24 mouse cellular contexts compared by ENCODE assay signal in the genomic region with DNA sequence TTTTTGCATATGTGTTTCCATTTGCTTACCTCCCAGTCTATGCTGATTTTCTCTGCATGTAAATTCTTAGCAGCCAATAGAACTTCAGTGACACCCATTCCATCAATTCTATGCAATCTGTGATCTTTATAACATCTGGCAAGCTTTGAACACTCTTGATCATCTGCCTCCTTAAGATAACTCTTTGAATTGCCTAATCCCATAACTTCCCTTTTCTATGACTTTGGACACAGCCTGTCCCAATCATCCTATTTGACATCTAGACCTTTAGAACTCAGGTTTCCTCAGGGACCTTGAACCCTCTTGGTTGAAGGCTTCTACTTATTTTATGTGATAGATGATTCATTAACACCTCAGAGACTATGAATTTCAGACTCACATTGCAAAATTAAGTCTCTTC.
"Had no signal": no experiment of that assay in that cellular context is flagged by ENCODE, and none has a peak within 500 bp of the region (broad histone marks: within the 10 kb centered on the region; RNA-seq: fewer than 3 reads in every experiment).

No protein-coding gene starts in this region.

- H3K4me3 ChIP-seq: heart, embryonic 10.5 days; heart, embryonic 12.5 days; hindbrain, embryonic 10.5 days; hindbrain, embryonic 12.5 days; intestine, embryonic 15.5 days; layer of hippocampus, adult 2 months; limb, embryonic 13.5 days; limb, embryonic 15.5 days; liver, embryonic 13.5 days had no signal

- H3K27ac ChIP-seq: heart, embryonic 10.5 days; hindbrain, embryonic 10.5 days; hindbrain, embryonic 12.5 days; hindbrain, embryonic 14.5 days; intestine, embryonic 15.5 days; layer of hippocampus, adult 2 months; limb, embryonic 13.5 days; limb, embryonic 15.5 days; liver, embryonic 13.5 days had no signal

- H3K4me1 ChIP-seq: heart, embryonic 10.5 days; heart, embryonic 12.5 days; hindbrain, embryonic 10.5 days; hindbrain, embryonic 12.5 days; intestine, embryonic 15.5 days; limb, embryonic 13.5 days; limb, embryonic 15.5 days; liver, embryonic 13.5 days had no signal

- H3K4me2 ChIP-seq: heart, embryonic 12.5 days; hindbrain, embryonic 12.5 days; hindbrain, embryonic 14.5 days; intestine, embryonic 15.5 days; limb, embryonic 13.5 days; limb, embryonic 15.5 days; liver, embryonic 13.5 days had no signal

- H3K9ac ChIP-seq: heart, embryonic 12.5 days; hindbrain, embryonic 12.5 days; hindbrain, embryonic 14.5 days; intestine, embryonic 15.5 days; limb, embryonic 13.5 days; limb, embryonic 15.5 days; liver, embryonic 13.5 days had no signal

- ATAC-seq: hindbrain, embryonic 16.5 days; inflammation-experienced regulatory T-cells, adult 6 months; intestine, embryonic 15.5 days; intestine, postnatal 0 days had no signal

- H3K27me3 ChIP-seq: heart, embryonic 12.5 days; hindbrain, embryonic 12.5 days; intestine, embryonic 15.5 days; limb, embryonic 13.5 days; limb, embryonic 15.5 days; liver, embryonic 13.5 days had no signal

- H3K36me3 ChIP-seq: heart, embryonic 10.5 days; heart, embryonic 12.5 days; hindbrain, embryonic 10.5 days; hindbrain, embryonic 12.5 days; intestine, embryonic 15.5 days; limb, embryonic 13.5 days; limb, embryonic 15.5 days; liver, embryonic 13.5 days had no signal

- DNase-seq: gastrocnemius, postnatal 14 days; gastrocnemius, postnatal 36 days; heart, adult 18-20 months; heart, postnatal 10 days; heart, postnatal 4 days; kidney, adult 18-20 months; kidney, adult 8-10 months; kidney, postnatal 10 days; kidney, postnatal 25 days; kidney, postnatal 4 days; left cerebral cortex, postnatal 4 days; liver, embryonic 13.5 days had no signal

- H3K9me3 ChIP-seq: heart, embryonic 10.5 days; heart, embryonic 12.5 days; hindbrain, embryonic 10.5 days; hindbrain, embryonic 12.5 days; intestine, embryonic 15.5 days; limb, embryonic 13.5 days; limb, embryonic 15.5 days; liver, embryonic 13.5 days had no signal
